Mouse (Mus musculus): Measurements from ENCODE around the gene Crybg2.

Crybg2 gene

GRCm38 (mm10) chr4:134094923-134095547, 34.4 kb downstream of the Crybg2 start, which contains the start of gene Cd52:
TSS of gene Cd52 (minus strand) at chr4:134095082.
- no peak for DNase-seq (ENCODE audit: low read depth)

GRCm38 (mm10) chr4:134096120-134096519, 35.5 kb downstream of the Crybg2 start:
- no peak for DNase-seq (ENCODE audit: low read depth)

GRCm38 (mm10) chr4:134097015-134097608, 36.5 kb downstream of the Crybg2 start:
- no peak for DNase-seq (ENCODE audit: low read depth)

GRCm38 (mm10) chr4:134098628-134099027, 38.0 kb downstream of the Crybg2 start:
- DNase-seq (ENCODE audit: low read depth) = no peak

- no peak for DNase-seq (ENCODE audit: low read depth)
Measured at GRCm38 (mm10) chr4:134100245-134100644, 39.6 kb downstream of the Crybg2 start.

- DNase-seq (ENCODE audit: low read depth) = peak; percentile 90
Measured at GRCm38 (mm10) chr4:134101979-134102741, 41.5 kb downstream of the Crybg2 start, which contains the start of gene Ubxn11. TSS of gene Ubxn11 (plus strand) at chr4:134102570.

GRCm38 (mm10) chr4:134102742-134103119, 42.1 kb downstream of the Crybg2 start:
- no peak for DNase-seq (ENCODE audit: low read depth)

- DNase-seq (ENCODE audit: low read depth) = no peak
Measured at GRCm38 (mm10) chr4:134106105-134106504, 45.5 kb downstream of the Crybg2 start.

GRCm38 (mm10) chr4:134107730-134108129, 47.1 kb downstream of the Crybg2 start:
- DNase-seq (ENCODE audit: low read depth) = no peak

GRCm38 (mm10) chr4:134108196-134108595, 47.6 kb downstream of the Crybg2 start:
- DNase-seq (ENCODE audit: low read depth) = no peak

GRCm38 (mm10) chr4:134110653-134111052, 50.0 kb downstream of the Crybg2 start:
- no peak for DNase-seq (ENCODE audit: low read depth)

- DNase-seq (ENCODE audit: low read depth) = no peak
Measured at GRCm38 (mm10) chr4:134112403-134112802, 51.8 kb downstream of the Crybg2 start.

GRCm38 (mm10) chr4:134113356-134113994, 52.9 kb downstream of the Crybg2 start:
- peak; percentile 87 for DNase-seq (ENCODE audit: low read depth)

- DNase-seq (ENCODE audit: low read depth) = no peak
Measured at GRCm38 (mm10) chr4:134114038-134114437, 53.4 kb downstream of the Crybg2 start.

- DNase-seq (ENCODE audit: low read depth) = no peak
Measured at GRCm38 (mm10) chr4:134115215-134116144, 54.9 kb downstream of the Crybg2 start.

- no peak for DNase-seq (ENCODE audit: low read depth)
Measured at GRCm38 (mm10) chr4:134116501-134116900, 55.9 kb downstream of the Crybg2 start.

- no peak for DNase-seq (ENCODE audit: low read depth)
Measured at GRCm38 (mm10) chr4:134117012-134117411, 56.4 kb downstream of the Crybg2 start.

- DNase-seq (ENCODE audit: low read depth) = no peak
Measured at GRCm38 (mm10) chr4:134118126-134118800, 57.6 kb downstream of the Crybg2 start.

- DNase-seq (ENCODE audit: low read depth) = no peak
Measured at GRCm38 (mm10) chr4:134119042-134119441, 58.4 kb downstream of the Crybg2 start.

GRCm38 (mm10) chr4:134119644-134120043, 59.0 kb downstream of the Crybg2 start:
- DNase-seq (ENCODE audit: low read depth) = peak; percentile 66

All from NIH3T3 (cell line).